Mouse (Mus musculus) thymus, adult 2 months (tissue): ENCODE results near the gene Mark3. TPM values are rescaled to one million over a fixed set of nuclear protein-coding genes. Genes with fewer than 3 reads are reported as not detected.

Experiments
- DNase-seq: peaks from one replicate; pipeline ENCODE4 v3.0.0; 2021
- H3K27ac ChIP-seq: fragments of 200-500 bp; 2 replicates; pipeline ENCODE4 v1.5.1; 2012; ENCODE audit warnings: low read length, control low read depth; ENCODE audit not compliant: control insufficient read depth, insufficient read depth
- H3K27me3 ChIP-seq: fragments of 200-500 bp; 2 replicates; pipeline ENCODE4 v1.6.1; 2012; ENCODE audit warnings: mild to moderate bottlenecking, low read length, moderate library complexity, mixed read lengths; ENCODE audit not compliant: control insufficient read depth, insufficient read depth
- H3K36me3 ChIP-seq: fragments of 200-500 bp; 2 replicates; pipeline ENCODE4 v1.6.1; 2012; ENCODE audit warnings: mild to moderate bottlenecking, low read length, moderate library complexity; ENCODE audit not compliant: control insufficient read depth, insufficient read depth
- H3K4me1 ChIP-seq: fragments of 200-500 bp; replicated peaks from 2 replicates; pipeline ENCODE4 v1.6.1; 2012; ENCODE audit warnings: low read length; ENCODE audit not compliant: control insufficient read depth, insufficient read depth
- H3K4me3 ChIP-seq: fragments of 200-500 bp; 2 replicates; pipeline ENCODE4 v1.5.1; 2012; ENCODE audit warnings: mild to moderate bottlenecking, low read length, control low read depth, moderate library complexity; ENCODE audit not compliant: control insufficient read depth, insufficient read depth
- CTCF ChIP-seq: fragments of 200-500 bp; IDR thresholded peaks from 2 replicates; pipeline ENCODE4 v1.5.1; 2012; ENCODE audit warnings: mild to moderate bottlenecking, control low read depth, low read length, moderate library complexity, borderline replicate concordance; ENCODE audit not compliant: control insufficient read depth, poor library complexity, insufficient read depth; ENCODE audit errors: extremely low read depth
- POLR2A ChIP-seq: fragments of 200-500 bp; IDR thresholded peaks from 2 replicates; pipeline ENCODE4 v1.6.1; 2012; ENCODE audit warnings: mild to moderate bottlenecking, low read length, control low read depth, moderate library complexity; ENCODE audit not compliant: control insufficient read depth, poor library complexity, insufficient read depth; ENCODE audit errors: extremely low read depth
- WGBS: fragments of 180-500 bp; shearing (Covaris S2); methylation state at CpG from one replicate; pipeline ENCODE4 v1.1.7; 2018; 5-methylcytosine and 5-hydroxymethylcytosine counted together
- polyA plus RNA-seq: library from polyadenylated mRNA; depleted of rRNA; stranded (reverse); fragments of >200 nt; gene quantifications from 2 replicates; pipeline ENCODE4 v1.2.3, GENCODE M21; 2012

Gene Mark3
- polyA plus RNA-seq, 1 experiment: 45.9 TPM

- H3K27me3 ChIP-seq: no peaks in the 10 kb centered on the region
- H3K27ac ChIP-seq: no peak overlapping the region
- H3K4me1 ChIP-seq: no peaks in the 10 kb centered on the region; the same call in 1 of the 2 replicates
- DNase-seq: no peak
- H3K4me3 ChIP-seq: no peak overlapping the region
- H3K36me3 ChIP-seq: peaks cover 31% of the 10 kb centered on the region
- TF ChIP-seq POLR2A (no peak), CTCF (no peak)
- WGBS: 99% methylated on average over 2 of the region's 2 CpGs
Observed at GRCm38 (mm10) chr12:111605619-111606018, 31.3 kb downstream of the Mark3 start.

DNA sequence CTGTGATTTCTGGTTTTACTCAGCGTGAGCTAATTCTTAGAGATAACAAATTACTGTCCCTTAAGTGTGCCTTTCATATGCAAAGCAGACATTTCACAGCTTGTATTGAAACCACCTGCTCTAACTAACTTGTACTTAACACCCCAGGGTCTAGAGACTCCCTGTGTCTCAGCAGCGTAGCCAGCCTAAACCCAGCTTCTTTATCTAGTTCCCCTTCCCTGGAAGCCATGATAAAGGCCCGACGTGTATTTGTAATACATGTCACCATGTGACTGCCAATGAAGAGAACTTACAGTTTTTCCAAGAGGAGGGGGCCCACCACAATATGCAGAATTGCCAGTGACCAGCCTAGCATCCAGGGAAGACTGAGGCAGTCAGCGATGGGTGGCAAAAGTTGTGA, 33.7 kb downstream of the Mark3 start:
- Histone ChIP-seq H3K27ac (no peak overlapping the region), H3K36me3 (peaks cover 23% of the 10 kb centered on the region), H3K27me3 (no peaks in the 10 kb centered on the region), H3K4me1 (no peaks in the 10 kb centered on the region), H3K4me3 (no peak overlapping the region)
- DNase-seq: no peak
- WGBS: 93% methylated on average over 5 of the region's 5 CpGs
- TF ChIP-seq POLR2A: no peak
- TF ChIP-seq CTCF: no peak

DNA sequence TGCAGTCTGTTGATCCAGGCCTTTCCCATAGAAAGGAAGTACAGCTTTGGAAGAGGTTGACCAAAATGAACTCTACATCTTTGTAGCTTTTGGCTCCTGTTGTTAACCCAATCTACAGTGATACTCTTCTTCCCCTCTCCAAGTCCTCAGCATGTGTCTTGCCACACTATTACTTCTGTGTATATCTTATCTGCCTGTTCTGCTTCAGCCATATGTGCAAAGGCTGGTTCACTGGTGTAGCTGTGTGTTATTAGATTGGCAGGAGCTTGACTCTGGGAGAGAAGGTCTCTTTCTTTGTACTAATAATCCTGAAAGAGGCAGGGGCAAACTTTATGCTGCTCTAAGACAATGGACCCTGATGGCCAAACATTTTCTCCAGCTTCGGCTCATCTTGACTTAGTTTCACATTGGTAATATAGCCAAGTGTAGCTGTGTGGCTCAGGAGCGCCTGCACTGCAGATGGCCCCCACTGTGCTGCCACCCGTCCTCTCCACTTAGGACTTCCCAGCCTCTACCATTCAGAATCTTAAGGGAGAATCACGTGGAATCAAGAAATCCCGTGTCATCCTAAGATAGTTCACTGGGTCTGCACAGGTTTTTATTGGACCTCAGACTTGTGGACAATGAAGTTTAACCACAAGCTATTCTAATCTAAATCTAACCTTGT, 40.3 kb downstream of the Mark3 start:
- no peaks in the 10 kb centered on the region for H3K27me3 ChIP-seq
- no peak overlapping the region for H3K4me3 ChIP-seq
- no peak for TF ChIP-seq CTCF
- peaks cover 20% of the 10 kb centered on the region for H3K36me3 ChIP-seq
- H3K27ac ChIP-seq: no peak overlapping the region
- no peak for DNase-seq
- WGBS: 97% methylated on average over 5 of the region's 5 CpGs
- no peaks in the 10 kb centered on the region for H3K4me1 ChIP-seq

DNA sequence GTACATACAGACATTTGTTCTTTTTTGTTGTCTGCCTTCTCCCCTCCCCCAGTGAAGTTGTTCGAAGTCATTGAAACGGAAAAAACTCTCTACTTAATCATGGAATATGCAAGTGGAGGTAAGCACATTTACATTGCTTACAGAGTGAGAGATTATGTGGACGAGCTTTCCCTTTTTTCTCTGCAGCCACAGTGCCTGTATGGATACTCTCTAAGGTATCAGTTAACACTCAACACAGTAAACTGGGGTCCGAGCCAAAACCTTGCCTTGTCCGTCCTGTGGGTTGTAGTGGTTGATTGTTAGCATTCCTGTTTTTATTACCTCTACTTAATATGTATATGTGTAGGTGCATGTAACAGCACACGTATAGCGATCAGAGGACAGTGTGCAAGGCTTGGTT, 43.9 kb downstream of the Mark3 start:
- no peaks in the 10 kb centered on the region for H3K4me1 ChIP-seq
- 96% methylated on average over 7 of the region's 7 CpGs for WGBS
- H3K27me3 ChIP-seq: no peaks in the 10 kb centered on the region
- peaks cover 18% of the 10 kb centered on the region for H3K36me3 ChIP-seq
- no peak for TF ChIP-seq POLR2A
- no peak for TF ChIP-seq CTCF
- no peak overlapping the region for H3K4me3 ChIP-seq
- no peak for DNase-seq
- no peak overlapping the region for H3K27ac ChIP-seq

- peak; percentile 45 for DNase-seq
- 73% methylated on average over 6 of the region's 6 CpGs for WGBS
Observed at GRCm38 (mm10) chr12:111648061-111648645, 73.8 kb downstream of the Mark3 start.

DNA sequence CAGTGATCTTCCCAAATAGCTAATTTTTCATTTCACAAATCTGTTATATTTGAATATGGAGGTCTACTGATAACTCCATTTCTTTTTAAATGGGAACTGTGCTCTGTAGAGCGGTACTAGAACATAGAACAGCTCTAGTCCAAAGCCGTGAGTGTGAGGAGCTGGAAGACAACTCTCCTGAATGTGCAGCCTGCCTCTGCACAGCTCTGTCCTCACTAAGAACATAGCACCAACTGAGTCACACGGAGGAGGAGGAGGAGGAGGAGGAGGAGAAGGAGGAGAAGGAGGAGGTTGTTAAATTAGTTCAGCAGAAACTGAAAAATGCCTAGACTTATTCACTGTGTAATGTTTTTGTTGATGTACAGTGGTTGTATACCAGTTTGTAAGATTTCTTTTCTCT, 78.6 kb downstream of the Mark3 start:
- H3K36me3 ChIP-seq: peaks cover 35% of the 10 kb centered on the region
- no peak overlapping the region for H3K4me3 ChIP-seq
- WGBS: 95% methylated on average over 3 of the region's 3 CpGs
- no peaks in the 10 kb centered on the region for H3K27me3 ChIP-seq
- DNase-seq: no peak
- no peak overlapping the region for H3K27ac ChIP-seq
- TF ChIP-seq CTCF: no peak
- no peak for TF ChIP-seq POLR2A
- H3K4me1 ChIP-seq: no peaks in the 10 kb centered on the region

More at GRCm38 (mm10) chr12:111648061-111648645, 73.8 kb downstream of the Mark3 start:
- no peaks in the 10 kb centered on the region for H3K27me3 ChIP-seq
- no peaks in the 10 kb centered on the region for H3K4me1 ChIP-seq
- no peak overlapping the region for H3K27ac ChIP-seq
- peaks cover 47% of the 10 kb centered on the region for H3K36me3 ChIP-seq
- TF ChIP-seq CTCF (peak; percentile 71; the same call in 1 of the 2 replicates), POLR2A (no peak)
- H3K4me3 ChIP-seq: no peak overlapping the region

GRCm38 (mm10) chr12:111653434-111653833, 79.1 kb downstream of the Mark3 start:
- DNase-seq: peak; percentile 56
- no peaks in the 10 kb centered on the region for H3K27me3 ChIP-seq
- H3K4me3 ChIP-seq: no peak overlapping the region
- peaks cover 35% of the 10 kb centered on the region for H3K36me3 ChIP-seq
- no peak overlapping the region for H3K27ac ChIP-seq
- TF ChIP-seq CTCF (peak; percentile 77; the same call in 1 of the 2 replicates), POLR2A (no peak)
- no peaks in the 10 kb centered on the region for H3K4me1 ChIP-seq
- 48% methylated on average over 3 of the region's 3 CpGs for WGBS

GRCm38 (mm10) chr12:111655695-111656094, 81.4 kb downstream of the Mark3 start:
- WGBS: 97% methylated on average over 11 of the region's 11 CpGs
- no peak overlapping the region for H3K4me3 ChIP-seq
- no peaks in the 10 kb centered on the region for H3K27me3 ChIP-seq
- no peaks in the 10 kb centered on the region for H3K4me1 ChIP-seq
- H3K36me3 ChIP-seq: peaks cover 22% of the 10 kb centered on the region
- no peak for DNase-seq
- no peak overlapping the region for H3K27ac ChIP-seq
- TF ChIP-seq POLR2A (no peak), CTCF (no peak)
